Mouse (Mus musculus) brown adipose tissue, adult 24 weeks (tissue): ENCODE measurements around the gene Tbc1d14. TPM values are rescaled to one million over a fixed set of nuclear protein-coding genes. Genes with fewer than 3 reads are reported as not detected.

Experiments
- H3K27ac ChIP-seq: fragments of 200-500 bp; replicated peaks from 2 replicates; pipeline ENCODE4 v1.5.1; 2012; ENCODE audit warnings: low read depth, mild to moderate bottlenecking, low read length
- H3K4me1 ChIP-seq: fragments of 200-500 bp; 2 replicates; pipeline ENCODE4 v1.6.1; 2012; ENCODE audit warnings: low read length, mixed read lengths; ENCODE audit not compliant: control insufficient read depth, insufficient read depth, insufficient read length
- H3K4me3 ChIP-seq: fragments of 200-500 bp; 2 replicates; pipeline ENCODE4 v1.5.1; 2012; ENCODE audit warnings: low read depth, mild to moderate bottlenecking, low read length, moderate library complexity; ENCODE audit not compliant: insufficient read depth
- polyA plus RNA-seq: library from polyadenylated mRNA; stranded (reverse); fragments of >200 nt; gene quantifications from 2 replicates; pipeline ENCODE4 v1.2.4, GENCODE M21; 2012; ENCODE audit not compliant: missing spikeins, insufficient read depth, insufficient read length

Tbc1d14 gene
- polyA plus RNA-seq, 1 experiment, result 8.8 TPM

GRCm38 (mm10) chr5:36553056-36553606 is 39.9 kb downstream of the Tbc1d14 start:
- H3K27ac ChIP-seq, result 0 out of 2 replicates have a peak overlapping the region, but pooled peaks have one; percentile 6
- peaks cover 4% of the 10 kb centered on the region; the same call in 1 of the 2 replicates for H3K4me1 ChIP-seq

DNA sequence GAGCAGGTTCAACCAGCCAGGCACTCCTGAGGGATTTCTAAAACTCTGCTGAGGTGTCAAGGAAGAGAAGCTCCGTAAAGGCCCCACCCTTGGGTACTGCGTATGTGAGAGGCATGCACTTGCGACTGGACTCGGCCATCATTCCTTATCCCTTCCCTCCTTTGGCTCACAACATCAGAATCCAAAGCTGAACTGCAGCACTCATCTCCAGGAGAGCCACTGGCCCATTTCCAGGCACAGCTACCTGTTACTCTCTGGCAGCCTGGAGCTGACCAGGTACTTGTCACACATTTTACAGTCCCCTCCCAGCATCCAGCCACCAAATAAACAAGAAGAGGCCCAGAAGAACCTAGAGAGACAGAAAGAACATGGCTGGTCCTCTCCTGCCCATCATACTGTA is 40.7 kb downstream of the Tbc1d14 start:
- Histone ChIP-seq H3K4me3 (no peak overlapping the region), H3K4me1 (peaks cover 7% of the 10 kb centered on the region; the same call in 1 of the 2 replicates), H3K27ac (no peak overlapping the region)

More at GRCm38 (mm10) chr5:36553056-36553606, 39.9 kb downstream of the Tbc1d14 start:
- H3K4me3 ChIP-seq, result no peak overlapping the region

DNA sequence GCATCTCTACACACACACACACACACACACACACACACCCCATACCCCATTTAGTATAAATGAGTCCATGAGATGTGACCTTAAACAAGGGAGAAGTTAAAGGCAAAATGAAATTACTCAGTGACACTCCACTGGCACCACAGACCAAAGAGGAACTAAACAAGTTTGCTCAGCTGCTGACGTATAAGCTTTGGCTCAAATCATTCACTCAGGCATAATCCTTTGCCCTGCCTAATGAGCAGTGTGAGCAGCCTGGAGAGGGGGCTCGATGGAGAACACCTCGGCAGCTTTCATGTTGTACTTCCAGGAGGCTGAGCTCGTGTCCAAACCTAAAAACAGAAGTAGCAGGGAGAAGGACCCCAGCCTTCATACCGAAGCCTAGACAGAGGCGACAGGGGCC is 43.8 kb downstream of the Tbc1d14 start:
- peaks cover 17% of the 10 kb centered on the region for H3K4me1 ChIP-seq
- no peak overlapping the region for H3K4me3 ChIP-seq
- peak overlapping the region; percentile 62 for H3K27ac ChIP-seq

DNA sequence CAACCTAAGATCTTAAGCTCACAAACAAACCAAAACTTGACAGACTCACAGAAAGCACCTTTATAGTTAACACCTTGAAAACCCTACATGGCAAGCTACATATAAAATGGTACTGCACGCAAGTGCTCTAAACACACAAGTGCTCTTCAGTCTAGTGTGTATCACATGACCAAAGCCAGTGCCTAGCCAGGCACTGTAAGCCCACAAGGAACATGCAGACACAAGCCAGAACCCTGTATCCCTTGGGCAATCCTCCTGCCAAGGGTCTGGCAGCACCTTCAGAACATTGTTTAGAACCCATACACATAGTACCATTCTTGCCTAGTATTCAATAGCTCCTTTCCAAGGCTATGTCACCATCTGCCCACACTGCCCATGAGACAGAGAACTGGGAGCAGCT is 48.3 kb downstream of the Tbc1d14 start:
- Histone ChIP-seq H3K4me1 (peaks cover 14% of the 10 kb centered on the region), H3K27ac (no peak overlapping the region), H3K4me3 (no peak overlapping the region)

DNA sequence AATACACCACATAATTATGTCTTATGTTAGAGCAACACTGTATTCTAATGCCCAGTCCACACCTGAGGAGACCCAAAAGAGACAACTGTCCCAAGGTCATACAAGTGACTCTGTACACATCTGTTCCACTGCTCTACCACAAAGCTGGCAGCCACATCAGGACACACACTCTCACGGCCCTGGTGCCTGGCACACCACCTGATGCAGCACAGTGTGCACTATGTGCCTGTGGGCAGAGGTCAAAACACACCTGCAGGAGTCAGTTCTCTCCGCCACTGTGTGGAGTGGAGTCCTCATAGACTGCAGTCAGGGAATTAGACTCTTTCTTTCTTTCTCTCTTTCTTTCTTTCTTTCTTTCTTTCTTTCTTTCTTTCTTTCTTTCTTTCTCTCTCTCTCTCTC is 52.1 kb downstream of the Tbc1d14 start:
- Histone ChIP-seq H3K4me1 (peaks cover 6% of the 10 kb centered on the region), H3K27ac (no peak overlapping the region)

DNA sequence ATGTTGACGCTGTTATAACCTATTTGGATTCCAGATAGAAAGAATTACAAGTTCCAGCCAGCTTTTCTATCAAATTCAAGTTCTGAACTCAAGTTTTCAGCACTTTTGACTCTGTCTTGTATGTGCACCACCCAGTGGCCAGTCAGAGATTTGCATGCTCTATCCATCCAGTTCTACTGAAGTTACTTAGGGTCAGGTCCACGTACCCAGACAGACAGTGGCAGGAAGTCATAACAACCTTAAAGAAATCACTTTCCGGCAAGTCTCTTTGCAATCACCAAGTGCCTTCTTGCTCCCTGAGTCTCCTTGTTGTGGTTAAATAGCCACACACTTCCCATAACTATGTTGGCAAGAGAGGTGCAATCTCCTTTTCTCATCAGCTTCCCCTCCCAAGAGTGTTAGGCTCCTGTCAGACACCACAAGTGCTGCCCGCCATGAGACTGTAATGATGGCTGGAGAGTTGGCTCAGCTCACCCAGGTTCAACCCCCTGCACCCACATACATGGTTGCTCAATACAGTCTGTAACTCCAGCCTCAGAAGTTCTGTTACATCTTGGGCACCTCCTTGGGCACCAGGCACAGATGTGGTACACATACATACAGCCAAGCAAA is 54.4 kb downstream of the Tbc1d14 start:
- no peak overlapping the region for H3K4me3 ChIP-seq
- H3K27ac ChIP-seq, result no peak overlapping the region
- no peaks in the 10 kb centered on the region; the same call in 1 of the 2 replicates for H3K4me1 ChIP-seq

More for the DNA sequence above, 52.1 kb downstream of the Tbc1d14 start:
- no peak overlapping the region for H3K4me3 ChIP-seq

DNA sequence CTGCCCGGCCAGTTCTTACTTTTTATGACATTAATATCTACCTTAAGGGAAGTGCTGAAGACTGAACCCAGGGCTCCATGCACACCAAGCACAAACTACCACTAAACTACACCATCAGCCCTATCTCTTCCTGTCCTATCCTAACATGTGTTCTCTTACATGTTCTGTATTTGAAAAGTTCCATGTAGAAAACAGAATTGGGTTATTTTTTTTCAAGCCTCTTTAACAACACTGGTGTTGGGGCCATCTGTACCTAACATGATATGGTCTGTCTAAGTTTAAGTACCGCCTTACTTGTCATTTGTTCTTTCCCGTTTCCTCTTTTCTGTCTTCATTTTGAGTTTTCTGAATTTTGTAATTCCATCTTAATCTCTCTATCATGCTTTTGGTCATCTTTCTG is 56.7 kb downstream of the Tbc1d14 start:
- no peaks in the 10 kb centered on the region; the same call in 1 of the 2 replicates for H3K4me1 ChIP-seq
- H3K27ac ChIP-seq, result no peak overlapping the region
- no peak overlapping the region for H3K4me3 ChIP-seq

- Histone ChIP-seq H3K27ac (no peak overlapping the region), H3K4me3 (no peak overlapping the region)
Measured at GRCm38 (mm10) chr5:36535438-36536176, 57.5 kb downstream of the Tbc1d14 start.

GRCm38 (mm10) chr5:36534455-36535030 is 58.5 kb downstream of the Tbc1d14 start:
- Histone ChIP-seq H3K4me3 (no peak overlapping the region), H3K4me1 (no peaks in the 10 kb centered on the region), H3K27ac (no peak overlapping the region)

More at GRCm38 (mm10) chr5:36535438-36536176, 57.5 kb downstream of the Tbc1d14 start:
- no peaks in the 10 kb centered on the region for H3K4me1 ChIP-seq

GRCm38 (mm10) chr5:36530129-36530751 is 62.8 kb downstream of the Tbc1d14 start:
- Histone ChIP-seq H3K4me3 (peak overlapping the region; percentile 76), H3K27ac (0 out of 2 replicates have a peak overlapping the region, but pooled peaks have one; percentile 18), H3K4me1 (no peaks in the 10 kb centered on the region)

GRCm38 (mm10) chr5:36529698-36530097 is 63.4 kb downstream of the Tbc1d14 start:
- no peaks in the 10 kb centered on the region for H3K4me1 ChIP-seq
- H3K27ac ChIP-seq, result 0 out of 2 replicates have a peak overlapping the region, but pooled peaks have one; percentile 1
- peak overlapping the region; percentile 76 for H3K4me3 ChIP-seq

- no peak overlapping the region for H3K27ac ChIP-seq
- no peaks in the 10 kb centered on the region for H3K4me1 ChIP-seq
- H3K4me3 ChIP-seq, result no peak overlapping the region
Measured at GRCm38 (mm10) chr5:36526921-36527320, 66.2 kb downstream of the Tbc1d14 start.

DNA sequence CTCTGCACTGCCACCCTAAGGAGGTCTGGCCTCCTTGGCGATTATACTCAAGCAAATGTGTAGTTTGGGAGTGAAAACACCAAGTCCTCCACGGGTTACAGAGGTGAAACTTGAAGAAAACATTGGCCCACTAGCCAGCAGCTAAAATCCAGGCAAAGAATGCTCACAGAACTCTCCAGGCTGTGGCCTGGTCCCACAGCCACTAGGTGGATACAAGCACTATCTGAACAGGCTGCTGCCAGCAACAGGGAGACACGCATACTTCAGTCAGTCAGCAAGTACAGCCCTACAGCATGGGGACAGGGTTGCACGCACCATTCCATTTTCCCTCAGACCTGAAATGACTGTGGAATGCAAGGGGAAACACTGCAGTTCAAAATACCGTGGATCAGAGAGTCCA is 66.8 kb downstream of the Tbc1d14 start:
- Histone ChIP-seq H3K4me1 (no peaks in the 10 kb centered on the region), H3K27ac (no peak overlapping the region), H3K4me3 (no peak overlapping the region)

DNA sequence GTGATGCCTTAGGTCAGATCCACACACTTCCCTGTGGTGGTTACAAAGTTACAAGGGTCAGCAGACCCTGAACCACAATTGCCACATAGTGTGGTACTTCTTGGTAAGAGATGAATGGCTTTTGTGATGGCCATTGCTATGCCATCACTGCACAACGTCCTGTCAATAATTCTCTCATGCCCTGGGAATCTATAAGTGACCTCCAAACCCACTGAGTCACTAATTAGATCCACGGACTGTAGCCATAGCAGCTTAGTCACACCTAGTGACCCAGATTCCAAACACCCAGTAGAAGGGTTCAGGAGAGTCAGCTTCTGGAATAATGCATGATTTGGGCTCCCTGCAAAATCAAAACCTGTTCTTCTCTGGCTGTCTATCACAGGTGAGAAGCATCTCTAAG is 67.9 kb downstream of the Tbc1d14 start:
- H3K4me3 ChIP-seq, result no peak overlapping the region
- H3K4me1 ChIP-seq, result no peaks in the 10 kb centered on the region
- H3K27ac ChIP-seq, result no peak overlapping the region

DNA sequence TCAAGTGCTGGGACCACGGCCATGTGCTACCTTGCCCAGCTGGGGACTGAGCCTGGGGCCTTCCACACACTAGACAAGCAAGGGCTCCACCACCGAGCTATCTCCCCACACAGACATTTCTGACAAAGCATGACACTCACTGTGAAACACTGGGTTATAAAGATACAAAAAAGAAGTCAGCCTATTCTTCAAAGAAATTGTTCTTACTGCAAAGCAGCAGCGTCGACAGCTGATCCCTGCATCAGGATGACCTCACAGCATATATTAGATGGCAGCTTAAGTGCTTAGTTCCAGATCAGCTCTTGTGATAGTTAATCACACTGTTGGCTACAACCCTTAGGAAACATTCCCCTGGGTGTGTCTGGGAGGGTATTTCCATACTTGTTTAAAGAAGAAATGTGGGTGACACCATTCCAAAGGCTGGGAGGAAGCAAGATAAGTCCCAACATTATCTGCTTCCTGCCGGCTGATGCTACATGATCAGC is 69.8 kb downstream of the Tbc1d14 start:
- H3K4me1 ChIP-seq, result no peaks in the 10 kb centered on the region
- H3K27ac ChIP-seq, result no peak overlapping the region
- H3K4me3 ChIP-seq, result no peak overlapping the region
